Comparison of ENCODE assay signal across 8 mouse cellular contexts in the genomic region with DNA sequence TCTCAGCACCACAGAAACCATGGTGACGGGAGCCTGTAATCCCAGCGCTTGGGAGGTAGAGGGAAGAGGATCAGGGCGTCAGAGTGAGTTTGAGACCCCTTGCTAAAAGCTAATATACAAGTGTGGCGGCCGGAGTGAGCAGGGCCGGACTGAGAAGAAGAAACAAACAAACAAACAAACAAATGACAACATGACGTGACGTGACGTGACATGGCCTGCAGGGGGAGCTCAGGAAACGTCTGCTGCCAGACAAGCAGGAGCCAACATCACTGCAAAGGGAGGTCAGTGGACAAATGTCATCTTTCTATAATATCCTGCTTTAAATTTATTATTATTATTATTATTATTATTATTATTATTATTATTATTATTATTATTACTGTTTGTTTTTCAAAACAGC. TPM values are rescaled to one million over a fixed set of nuclear protein-coding genes. Genes with fewer than 3 reads are reported as not detected.
DNase-seq lines count a peak whose midpoint lies in the region; ATAC-seq and TF ChIP-seq lines count a peak whose summit lies in the region.

No protein-coding gene starts in this region.

- no peak overlapping the region for H3K27ac ChIP-seq in hindbrain, embryonic 10.5 days
- H3K27ac ChIP-seq in hindbrain, embryonic 12.5 days = no peak overlapping the region
- H3K27ac ChIP-seq in olfactory bulb, adult 2 months (ENCODE audit: insufficient read depth, low read depth, low read length) = no peak overlapping the region

- peak; percentile 32; the same call in 1 of the 2 replicates for TF ChIP-seq CTCF in olfactory bulb, adult 2 months (IDR thresholded peaks at IDR 0.05; ENCODE audit: insufficient read depth, low read depth, low read length)

- H3K36me3 ChIP-seq in hindbrain, embryonic 10.5 days = no peaks in the 10 kb centered on the region
- H3K36me3 ChIP-seq in hindbrain, embryonic 12.5 days = no peaks in the 10 kb centered on the region

- no peak for ATAC-seq in hindbrain, embryonic 12.5 days (ENCODE audit: low FRiP score)
- ATAC-seq in inflammation-experienced regulatory T-cells, adult 6 months = no peak

- WGBS in hindbrain, embryonic 10.5 days = 58% methylated on average over 10 of the region's 10 CpGs
- 52% methylated on average over 10 of the region's 10 CpGs for WGBS in hindbrain, embryonic 12.5 days
- 35% methylated on average over 10 of the region's 10 CpGs for WGBS in olfactory bulb, adult 2 months

- no peak overlapping the region for H3K9ac ChIP-seq in hindbrain, embryonic 12.5 days

- TF ChIP-seq POLR2A in olfactory bulb, adult 2 months (IDR thresholded peaks at IDR 0.05; ENCODE audit: insufficient read depth, low read depth, low read length) = no peak

- H3K4me2 ChIP-seq in hindbrain, embryonic 12.5 days (replicated peaks) = no peak overlapping the region

- peak; percentile 45 for DNase-seq in hindbrain, embryonic 10.5 days (ENCODE audit: low spot score)
- DNase-seq in CD4-positive helper T cell, adult 2 months (ENCODE audit: low read depth, low spot score) = peak; percentile 67
- DNase-seq in adrenal gland, postnatal 36 days = peak; percentile 36 to 54
- peak; percentile 55 to 65 for DNase-seq in kidney, postnatal 25 days
- DNase-seq in urinary bladder, postnatal 10 days (ENCODE audit: low spot score) = no peak

- H3K27me3 ChIP-seq in hindbrain, embryonic 10.5 days (ENCODE audit: insufficient read depth, poor library complexity, severe bottlenecking) = no peaks in the 10 kb centered on the region
- no peaks in the 10 kb centered on the region for H3K27me3 ChIP-seq in hindbrain, embryonic 12.5 days

- H3K9me3 ChIP-seq in hindbrain, embryonic 10.5 days = no peaks in the 10 kb centered on the region
- H3K9me3 ChIP-seq in hindbrain, embryonic 12.5 days (replicated peaks) = no peaks in the 10 kb centered on the region

- 0 out of 2 replicates have a peak, but pooled peaks cover 7% of the 10 kb centered on the region for H3K4me1 ChIP-seq in hindbrain, embryonic 10.5 days (replicated peaks)
- no peaks in the 10 kb centered on the region for H3K4me1 ChIP-seq in hindbrain, embryonic 12.5 days
- H3K4me1 ChIP-seq in olfactory bulb, adult 2 months (ENCODE audit: control insufficient read depth, insufficient read depth, low read length) = peaks cover 5% of the 10 kb centered on the region

- no peak overlapping the region for H3K4me3 ChIP-seq in hindbrain, embryonic 10.5 days
- no peak overlapping the region for H3K4me3 ChIP-seq in hindbrain, embryonic 12.5 days
- H3K4me3 ChIP-seq in olfactory bulb, adult 2 months (ENCODE audit: insufficient read depth, low read depth, low read length) = no peak overlapping the region

RNA-seq across cellular contexts. Expression of a gene that starts 51.0 kb away (rescaled TPM):
- 35.6 and 38.9 TPM in 2 replicates for polyA plus RNA-seq in hindbrain, embryonic 10.5 days (2016; fragmentation: Nextera tagmentation; extraction: Ambion mirVana)
- polyA plus RNA-seq in hindbrain, embryonic 12.5 days (2016; fragmentation: Nextera tagmentation; extraction: Ambion mirVana) = 30.3 and 37.4 TPM in 2 replicates
- 10 to 100 TPM; 13.6 to 18.1 TPM for total RNA-seq in adrenal gland, postnatal 36 days (2021)
- polyA plus RNA-seq in olfactory bulb, adult 2 months (2012; ENCODE audit: insufficient read depth, insufficient read length, low replicate concordance, missing spikeins) = not detected in 2 replicates
- polyA plus RNA-seq in inflammation-experienced regulatory T-cells, adult 6 months (2017; shearing (Covaris generic)) = 100 to 1,000 TPM in 1 of 3 experiments, 10 to 100 TPM in 2; 88.8 to 145 (median 91.9) TPM
